ENCODE assay signal across 8 mouse cellular contexts in genomic region chr7:84086039-84086829, GRCm38 (mm10). TPM values are rescaled to one million over a fixed set of nuclear protein-coding genes. Genes with fewer than 3 reads are reported as not detected.
DNase-seq lines count a peak whose midpoint lies in the region; ATAC-seq lines count a peak whose summit lies in the region.

Cemip (minus strand) TSS chr7:84086502.

- H3K4me1 ChIP-seq in intestine, embryonic 15.5 days (replicated peaks), result peaks cover 16% of the 10 kb centered on the region
- peaks cover 33% of the 10 kb centered on the region for H3K4me1 ChIP-seq in megakaryocyte, embryonic 14.5 days

- H3K27me3 ChIP-seq in intestine, embryonic 15.5 days (replicated peaks), result peaks cover 30% of the 10 kb centered on the region
- peaks cover 60% of the 10 kb centered on the region for H3K27me3 ChIP-seq in megakaryocyte, embryonic 14.5 days (replicated peaks)

- peak within 1 kb of the TSS; percentile 89 for H3K4me2 ChIP-seq in intestine, embryonic 15.5 days (replicated peaks)

- peak; percentile 79 for ATAC-seq in intestine, embryonic 15.5 days

- H3K27ac ChIP-seq in intestine, embryonic 15.5 days, result no peak within 1 kb of the TSS

- DNase-seq in adrenal gland, adult 2 months, result peak; percentile 87
- peak; percentile 69 for DNase-seq in embryo, embryonic 11.5 days (ENCODE audit: low read depth, low spot score)
- DNase-seq in gastrocnemius, postnatal 4 days (ENCODE audit: low spot score in 2 of 2), result peak; percentile 80 to 82
- DNase-seq in left cerebral cortex, postnatal 10 days (ENCODE audit: extremely low spot score in 1 of 2, low spot score in 2 of 2), result peak; percentile 81 to 90
- DNase-seq in right cerebral cortex, postnatal 25 days, result peak; percentile 89
- DNase-seq in urinary bladder, postnatal 14 days (ENCODE audit: low spot score), result peak; percentile 85

- under 1% methylated on average over 54 of the region's 54 CpGs for WGBS in intestine, embryonic 15.5 days

- H3K4me3 ChIP-seq in intestine, embryonic 15.5 days (replicated peaks), result peak within 1 kb of the TSS; percentile 42
- peak within 1 kb of the TSS; percentile 87 for H3K4me3 ChIP-seq in megakaryocyte, embryonic 14.5 days (replicated peaks)

- intact Hi-C loops in left cerebral cortex, postnatal 10 days (cut with DNase I), result loop anchor here (2.0 to 10.0 kb wide), 5 partner anchors 66 to 421 kb away; partner anchors contain the start of gene Abhd17c

- peak within 1 kb of the TSS; percentile 23; the same call in 1 of the 2 replicates for H3K9ac ChIP-seq in intestine, embryonic 15.5 days

- no peaks in the 10 kb centered on the region for H3K36me3 ChIP-seq in intestine, embryonic 15.5 days
- H3K36me3 ChIP-seq in megakaryocyte, embryonic 14.5 days (replicated peaks; ENCODE audit: low read length), result no peaks in the 10 kb centered on the region

- H3K9me3 ChIP-seq in intestine, embryonic 15.5 days, result no peaks in the 10 kb centered on the region
- no peaks in the 10 kb centered on the region for H3K9me3 ChIP-seq in megakaryocyte, embryonic 14.5 days

RNA-seq across cellular contexts. Expression of gene Cemip, which starts in this region (rescaled TPM):
- 1 to 10 TPM; 1.0 to 1.6 TPM for total RNA-seq in adrenal gland, adult 2 months (2021)
- 0.27 and 0.47 TPM in 2 replicates for polyA plus RNA-seq in adrenal gland, adult 2 months (2012; rRNA removed)
- total RNA-seq in gastrocnemius, postnatal 4 days (2021), result under 1 TPM; 0.62 to 0.69 TPM
- 0.44 and 0.49 TPM in 2 replicates for polyA plus RNA-seq in intestine, embryonic 15.5 days (2015; fragmentation: Nextera tagmentation; extraction: Ambion mirVana)
- total RNA-seq in left cerebral cortex, postnatal 10 days (2021), result 10 to 100 TPM; 29.6 to 32.6 TPM
- 0.60 and 1.2 TPM in 2 replicates for polyA plus RNA-seq in megakaryocyte, embryonic 14.5 days (2012; ENCODE audit: insufficient read depth, low replicate concordance)

Comparison
In these comparisons a context has a peak if more than half of its experiments do, and no peak if none do; other contexts are left out.
1. RNA of gene Cemip (total RNA-seq): 29.6 to 32.6 TPM in left cerebral cortex, postnatal 10 days; 1.0 to 1.6 TPM in adrenal gland, adult 2 months and 0.62 to 0.69 TPM in gastrocnemius, postnatal 4 days; every median in the first group is over 10 times any median in the second.
2. Peak in DNase-seq in gastrocnemius, postnatal 4 days; RNA of the gene not detected or under 1 TPM.
3. Peak in ATAC-seq, H3K4me3 ChIP-seq, H3K9ac ChIP-seq and H3K4me2 ChIP-seq in intestine, embryonic 15.5 days; RNA of the gene not detected or under 1 TPM.
4. Peak in every context shown above with its lines, with median percentiles within 50 percentile points of each other: DNase-seq.